Mouse (Mus musculus) ovary, postnatal 36 days (tissue): Measurements from ENCODE around the gene Grin2c.
A peak's percentile ranks its signal among the peaks of the same experiment; 100 is the strongest.

Source experiments
- DNase-seq: peaks from one replicate; pipeline ENCODE4 v3.0.0; 2022; ENCODE audit warnings: low spot score, mixed read lengths

The Grin2c gene

DNA sequence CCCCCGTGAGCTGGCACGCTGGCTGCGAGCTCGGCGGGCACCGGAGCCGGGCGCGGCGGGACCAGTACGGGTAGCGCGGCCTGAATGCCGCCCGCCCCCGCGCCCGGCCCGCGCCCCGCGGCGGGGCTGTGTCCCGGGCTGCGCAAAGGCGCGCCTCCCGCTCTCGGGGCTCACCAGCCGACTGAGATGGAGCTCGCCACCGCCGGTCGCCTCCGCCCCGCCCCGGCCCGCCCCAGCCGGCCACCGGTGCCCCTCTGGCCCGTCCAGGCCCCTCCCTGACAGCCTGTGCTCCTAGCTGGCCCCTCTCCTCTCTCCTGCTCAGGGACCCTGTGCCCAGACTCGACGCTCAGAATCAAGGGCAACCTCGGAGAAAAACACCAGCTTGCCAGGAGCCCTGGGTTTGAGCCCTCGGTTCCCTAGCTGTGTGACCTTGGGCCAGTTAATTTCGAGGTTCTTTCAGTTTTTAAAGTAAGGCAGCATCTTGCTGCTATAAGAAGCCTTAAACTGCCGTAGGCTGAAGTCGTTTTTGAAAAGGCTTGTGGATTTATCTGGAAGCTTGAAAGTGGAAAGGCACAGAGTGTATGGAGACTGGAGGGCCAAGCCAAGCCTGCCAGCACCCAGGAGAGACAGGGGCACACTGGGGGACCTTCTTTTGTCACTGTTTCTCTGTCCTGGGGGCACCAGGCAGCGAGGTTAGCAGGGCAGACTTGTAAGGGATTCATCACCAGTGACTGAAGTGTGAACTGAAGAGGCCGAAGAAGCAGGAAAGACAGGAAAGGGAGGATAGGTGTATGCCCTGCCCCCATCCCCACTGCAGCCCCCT lies at the start of gene Grin2c:
Gene Grin2c, minus strand, starts transcription at position 183 of the 823 bp plus-strand sequence.
- peak; percentile 42 for DNase-seq

DNA sequence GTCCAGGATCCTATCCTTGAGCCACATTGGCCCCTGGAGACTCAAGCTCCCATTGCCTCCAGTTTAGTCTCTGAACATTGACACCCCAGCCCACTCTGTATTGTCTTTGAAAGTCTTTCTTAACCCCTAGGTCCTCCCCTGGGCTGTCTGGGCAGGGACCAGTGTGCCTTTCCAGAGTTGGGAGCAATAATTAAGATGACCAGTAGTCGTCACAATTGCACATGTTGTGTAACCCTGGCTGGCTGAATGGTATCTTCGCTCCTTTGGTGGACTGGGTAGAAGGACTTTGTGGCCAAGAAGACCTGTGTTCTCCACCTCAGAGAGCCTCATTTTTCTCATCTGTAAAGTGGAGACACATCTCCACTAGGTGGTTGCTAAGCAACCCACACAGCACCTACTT lies 47.2 kb upstream of the Grin2c start:
- DNase-seq: no peak

DNA sequence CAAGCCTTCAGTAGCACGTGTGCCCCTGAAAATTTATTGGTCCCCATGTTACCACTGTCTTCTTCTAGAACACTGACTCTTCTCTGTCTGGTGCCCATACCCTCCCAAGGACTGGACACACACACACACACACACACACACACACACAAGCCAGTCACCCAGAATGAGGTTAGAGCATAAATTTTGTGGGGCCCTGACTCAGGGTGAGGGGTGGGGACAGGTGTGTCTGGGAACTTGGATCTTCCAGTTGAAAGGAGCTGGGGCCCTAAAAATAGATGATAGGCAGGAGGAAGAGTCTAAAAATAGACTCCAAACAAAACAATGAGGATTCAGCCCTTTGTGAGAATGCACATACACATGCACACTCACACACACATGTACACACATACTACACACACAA lies 41.7 kb upstream of the Grin2c start:
- no peak for DNase-seq

DNA sequence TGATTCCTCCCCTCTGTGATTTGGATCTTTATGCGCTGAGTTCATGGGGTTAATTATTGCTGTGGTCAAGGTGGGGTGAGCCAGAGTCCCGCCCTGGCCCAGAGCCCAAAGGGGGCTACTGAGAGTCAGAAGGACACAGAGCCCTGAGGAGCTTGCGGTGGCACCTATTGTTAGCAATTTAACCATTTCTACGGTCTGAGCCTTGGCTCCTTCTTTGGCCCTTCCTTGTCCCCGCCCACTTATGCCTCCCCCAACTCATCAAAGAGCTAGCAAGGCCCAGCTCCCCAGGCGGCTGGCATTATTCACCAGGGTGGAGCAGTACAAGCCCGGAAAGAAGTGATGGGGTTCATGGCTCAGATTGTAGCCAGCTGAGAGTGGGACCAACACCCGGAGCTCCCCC lies 39.8 kb upstream of the Grin2c start, which contains the start of gene Otop2:
Gene Otop2, plus strand, starts transcription at position 301 of the 400 bp plus-strand sequence.
- no peak for DNase-seq

DNA sequence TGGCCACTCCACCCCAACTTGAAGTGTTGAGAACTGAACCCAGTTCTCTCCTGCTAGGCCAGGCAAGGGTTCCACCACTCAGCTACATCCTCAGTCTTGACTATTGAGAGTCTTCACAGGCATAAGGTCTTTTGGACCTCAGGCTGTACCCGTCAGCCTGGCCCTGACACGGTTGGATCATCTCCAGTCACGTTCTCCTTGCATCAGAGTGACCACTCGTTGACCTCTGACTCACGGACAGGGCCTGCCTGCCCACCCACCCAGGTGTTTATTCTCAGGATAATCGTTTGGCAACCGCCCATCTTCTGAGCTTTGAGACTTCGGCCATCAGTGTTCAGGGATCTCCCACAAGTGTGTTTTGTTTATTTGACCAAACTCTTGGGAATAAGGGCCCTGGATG lies 36.1 kb upstream of the Grin2c start:
- DNase-seq: no peak

DNA sequence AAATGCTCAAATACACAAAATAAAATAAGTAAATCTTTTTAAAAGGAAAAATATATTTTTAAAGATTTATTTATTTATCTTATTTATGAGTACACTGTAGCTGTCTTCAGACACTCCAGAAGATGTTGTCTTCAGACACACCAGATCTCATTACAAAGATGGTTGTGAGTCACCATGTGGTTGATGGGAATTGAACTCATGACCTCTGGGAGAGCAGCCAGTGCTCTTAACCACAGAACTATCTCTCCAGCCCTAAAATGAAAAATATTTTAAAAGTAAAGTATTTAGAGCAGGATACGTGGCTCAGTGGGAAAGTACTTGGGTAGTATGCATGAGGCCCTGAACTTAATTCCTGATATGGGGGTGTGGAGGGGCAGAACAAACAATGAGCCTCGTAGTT lies 34.3 kb upstream of the Grin2c start:
- DNase-seq: no peak

DNA sequence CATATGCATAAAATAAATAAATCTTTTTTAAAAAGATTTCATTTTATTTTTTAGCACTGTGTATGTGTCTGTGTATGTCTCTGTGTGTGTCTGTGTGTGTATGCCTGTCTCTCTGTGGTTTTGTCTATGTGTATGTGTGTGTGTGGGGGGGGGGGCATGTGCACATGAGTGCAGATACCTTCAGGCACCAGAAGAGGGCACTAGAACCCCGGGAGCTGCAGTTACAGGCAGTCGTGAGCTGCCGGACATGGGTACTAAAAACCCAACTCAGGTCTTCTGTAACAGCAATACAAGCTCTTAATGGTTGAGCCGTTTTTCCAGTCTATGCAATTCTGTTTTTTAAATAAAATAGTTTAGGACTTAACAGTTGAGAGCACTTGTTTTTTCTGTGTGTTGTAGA lies 33.7 kb upstream of the Grin2c start:
- DNase-seq: no peak

DNA sequence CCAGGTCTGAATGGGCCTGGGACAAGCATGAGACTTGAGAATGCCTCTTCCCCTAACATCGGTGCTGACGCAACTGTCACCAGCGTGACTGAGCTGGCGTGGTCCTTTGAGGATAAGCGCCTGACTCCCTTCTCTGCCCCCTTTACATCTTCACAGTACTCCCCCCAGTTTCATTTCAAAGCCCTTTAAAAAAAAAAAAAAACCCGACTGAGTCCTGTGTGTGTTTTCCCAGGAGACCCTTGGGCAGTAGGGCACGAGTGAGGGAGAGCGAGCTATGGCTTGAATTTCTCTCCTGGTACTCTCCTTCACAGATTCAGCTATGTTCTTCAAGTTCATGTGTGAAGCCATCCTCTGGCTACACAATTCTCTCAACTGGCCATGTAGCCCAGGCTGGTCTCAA lies 31.1 kb upstream of the Grin2c start:
- DNase-seq: no peak

DNA sequence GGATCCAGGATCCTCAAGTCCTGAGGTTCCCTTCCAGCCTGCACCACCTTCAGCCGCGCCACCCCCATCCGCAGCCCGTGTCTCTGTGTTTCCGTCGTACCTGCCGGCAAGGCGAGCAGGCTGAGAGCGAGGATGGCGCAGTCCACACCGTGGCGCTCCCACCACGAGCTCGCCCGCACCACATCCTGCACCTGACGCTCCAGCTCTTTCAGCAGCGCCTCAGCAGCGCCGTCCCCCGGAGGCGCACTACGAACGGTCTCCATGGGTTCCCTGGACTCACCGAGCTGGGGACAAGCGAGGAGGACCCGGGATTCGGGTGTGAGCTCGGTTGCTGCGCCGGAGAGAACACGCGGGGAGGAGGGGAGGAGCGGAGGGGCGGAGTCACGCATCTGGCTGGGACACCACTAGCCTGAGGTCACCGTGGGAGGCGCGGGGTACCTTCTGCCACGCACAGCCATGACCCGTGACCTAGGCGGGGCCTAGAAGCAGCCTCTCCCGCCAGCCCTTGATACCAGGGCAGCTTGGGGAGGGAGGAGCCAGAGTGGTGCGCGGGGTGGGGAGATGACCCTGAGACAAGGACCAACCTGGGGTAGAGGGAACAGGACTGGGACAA lies 30.3 kb upstream of the Grin2c start, which contains the start of gene Fads6:
Gene Fads6, minus strand, starts transcription at position 450 of the 613 bp plus-strand sequence.
- DNase-seq: peak; percentile 74

DNA sequence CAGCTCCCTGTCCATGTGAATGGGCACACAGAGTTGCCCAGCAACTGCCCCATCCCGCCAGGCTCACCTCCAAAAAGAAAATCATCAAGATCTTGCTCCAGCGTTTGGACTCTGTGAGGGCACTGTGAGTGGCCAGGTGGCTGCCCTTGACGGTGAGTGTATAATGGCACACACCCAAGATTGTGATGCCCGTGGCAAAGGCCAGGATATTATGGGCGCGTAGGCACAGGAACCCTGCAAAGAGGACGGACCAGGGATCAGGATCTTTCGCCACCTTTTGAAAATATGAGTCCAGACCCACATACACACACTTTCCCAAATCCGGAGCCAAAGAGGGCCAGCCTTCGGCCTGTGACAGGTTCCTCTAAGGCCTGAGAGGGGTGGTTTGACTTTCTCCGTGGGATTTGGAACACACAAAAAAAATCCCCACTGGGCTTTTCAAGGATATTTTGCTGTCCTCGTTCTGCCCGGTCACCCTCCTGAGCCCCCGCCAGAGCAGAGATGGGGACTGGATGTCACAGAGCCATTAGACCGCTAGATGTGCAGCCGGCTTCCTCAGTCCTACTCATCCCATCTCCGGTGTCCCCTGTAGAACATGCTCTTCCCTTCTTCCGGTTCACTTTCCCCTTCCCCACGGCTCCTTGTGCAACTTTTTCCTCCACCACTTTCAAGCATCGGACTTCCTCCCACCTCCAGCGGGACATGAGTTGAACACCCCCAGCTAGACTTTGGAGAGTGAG lies 29.6 kb upstream of the Grin2c start:
- DNase-seq: no peak

DNA sequence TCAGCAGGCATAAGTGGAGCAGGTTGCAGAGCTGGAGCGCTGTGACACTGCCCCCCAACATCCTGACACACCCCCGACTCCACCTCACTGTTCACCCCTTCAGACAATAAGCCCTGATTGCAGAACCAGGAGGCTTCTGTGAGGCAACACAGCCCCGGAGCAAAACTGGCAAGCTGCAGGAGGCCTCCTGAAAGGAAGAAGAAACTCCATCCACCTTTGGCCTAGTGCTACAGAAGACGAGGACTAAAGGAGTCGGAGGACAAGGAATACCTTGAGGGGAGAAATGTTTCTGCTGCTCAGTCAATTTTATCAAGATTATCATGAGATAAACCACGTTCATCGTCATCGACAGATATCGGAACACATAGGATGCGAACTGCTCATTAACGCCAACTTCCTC lies 28.9 kb upstream of the Grin2c start:
- no peak for DNase-seq

DNA sequence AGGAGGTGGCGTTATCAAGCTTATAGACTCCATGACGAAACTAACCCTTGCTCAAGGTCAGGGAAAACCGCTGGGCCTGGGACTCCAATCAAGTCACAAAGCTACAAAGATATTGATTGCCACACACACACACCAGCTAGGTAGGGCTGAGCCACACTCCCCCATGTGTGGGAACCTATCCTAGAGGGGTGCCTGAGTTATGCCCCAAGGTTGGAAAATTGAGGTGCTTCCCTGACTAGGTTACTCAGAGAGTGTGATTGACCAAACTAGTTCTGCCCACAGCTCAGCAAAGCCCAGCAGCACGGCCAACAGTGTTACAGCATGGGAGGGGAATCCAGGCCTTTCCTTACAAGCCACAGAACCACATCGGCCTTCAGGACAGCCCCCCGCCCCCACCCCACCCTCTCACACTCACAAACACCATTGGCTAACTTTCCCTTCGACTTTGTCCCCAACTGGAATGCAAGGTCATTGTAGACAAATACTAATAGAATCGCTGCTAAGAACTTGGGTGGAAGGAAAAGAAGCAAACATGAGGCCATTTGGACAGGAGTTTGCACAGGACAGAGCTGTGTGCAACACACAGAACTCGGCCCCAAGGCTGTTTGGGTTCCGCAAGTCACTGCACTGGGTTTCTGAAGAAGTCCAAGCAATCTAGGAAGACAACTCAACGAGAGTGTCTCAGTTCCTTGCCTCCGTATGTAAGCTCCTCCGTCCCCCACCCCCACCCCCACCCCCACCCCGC lies 25.8 kb upstream of the Grin2c start:
- no peak for DNase-seq

DNA sequence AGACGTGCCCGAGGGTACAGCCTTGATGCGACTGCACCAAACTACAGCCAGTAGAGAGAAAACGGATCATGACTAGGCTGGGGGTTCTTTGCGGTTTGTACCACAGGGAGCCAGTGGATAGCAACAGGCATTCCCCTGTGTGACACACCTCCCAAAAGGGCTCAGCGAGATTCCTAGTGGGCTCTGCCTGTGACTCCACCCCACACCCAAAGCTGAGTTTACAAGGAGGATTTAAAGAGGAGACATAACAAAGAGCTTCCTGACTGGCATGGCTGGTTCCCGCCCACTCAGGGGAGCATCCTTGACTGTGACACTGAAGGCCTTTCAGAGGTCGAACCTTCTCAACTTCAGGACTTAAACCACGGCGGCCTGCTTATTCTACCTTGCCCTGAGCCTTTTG lies 24.5 kb upstream of the Grin2c start:
- peak; percentile 42 for DNase-seq

DNA sequence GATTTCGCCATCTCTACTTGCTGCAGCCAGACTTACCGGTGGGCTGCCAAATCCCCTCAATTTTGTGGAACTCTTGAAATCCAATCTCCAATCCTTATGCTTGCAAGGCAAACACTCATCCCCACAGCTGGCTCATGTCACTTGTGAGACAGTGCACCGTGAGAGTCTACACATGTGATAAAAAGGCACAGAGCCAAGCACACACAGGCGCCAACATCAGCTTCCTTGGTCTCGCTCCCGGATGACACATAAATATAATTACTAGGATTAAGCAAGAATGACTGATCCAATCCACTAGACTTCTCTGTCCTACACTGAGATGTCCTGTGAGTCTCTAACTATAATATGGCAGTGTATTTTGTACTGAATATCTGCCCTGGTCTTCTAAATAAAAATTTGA lies 23.9 kb upstream of the Grin2c start:
- DNase-seq: peak; percentile 62

DNA sequence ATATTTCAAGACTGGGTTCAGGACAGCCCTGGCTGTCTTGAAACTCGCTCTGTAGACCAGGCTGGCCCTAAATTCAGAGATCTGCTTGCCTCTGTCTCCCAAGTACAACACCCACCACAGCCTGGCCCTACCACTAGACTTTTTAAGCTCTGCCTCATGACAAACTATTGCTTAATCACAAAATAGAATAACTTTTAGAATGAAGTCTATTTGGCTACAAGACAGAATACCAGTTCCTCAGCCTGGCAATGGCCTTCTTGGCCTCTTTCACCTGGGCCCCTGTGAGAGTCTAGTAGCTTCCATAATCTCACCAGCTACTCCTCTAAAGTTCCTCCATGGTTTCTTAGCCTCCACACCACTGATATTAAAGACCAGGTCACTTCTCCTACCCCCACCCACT lies 23.3 kb upstream of the Grin2c start:
- no peak for DNase-seq

DNA sequence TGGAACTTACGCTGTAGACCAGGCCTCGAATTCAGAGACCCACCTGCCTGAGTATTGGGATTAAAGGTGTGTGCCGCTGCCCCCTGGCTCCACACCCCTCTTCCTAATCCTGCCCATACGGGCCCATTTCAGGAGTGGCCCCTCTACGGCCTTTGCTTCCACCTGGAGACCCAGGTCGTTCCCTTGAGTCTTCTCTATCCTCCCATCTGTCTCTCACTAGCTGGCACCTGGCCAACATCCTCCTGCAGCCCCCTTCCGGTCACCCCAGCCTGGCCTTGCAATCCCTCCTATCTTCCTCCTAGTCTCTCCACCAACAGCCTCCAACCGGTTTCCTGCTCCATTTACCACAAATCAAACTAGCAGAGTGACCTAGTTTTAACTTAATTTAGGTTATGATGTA lies 22.8 kb upstream of the Grin2c start:
- no peak for DNase-seq

DNA sequence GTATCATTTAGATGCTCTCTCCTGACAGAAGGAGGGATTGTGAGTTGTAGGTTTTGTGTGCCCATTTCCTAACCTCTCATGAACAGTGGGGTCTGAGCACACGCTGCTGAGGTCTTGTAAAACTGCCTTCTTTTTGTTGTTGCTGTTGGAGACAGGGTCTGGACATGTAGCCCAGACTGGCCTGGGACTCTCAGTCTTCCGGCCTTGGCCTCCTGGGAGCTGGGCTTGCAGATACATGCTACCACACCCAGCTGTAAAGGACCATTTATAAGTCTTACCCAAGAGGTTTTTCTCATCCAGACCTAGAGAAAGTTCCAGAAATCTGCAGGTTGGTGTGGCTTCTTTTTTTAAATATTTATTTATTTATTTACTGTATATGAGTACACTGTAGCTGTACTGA lies 21.3 kb upstream of the Grin2c start:
- DNase-seq: no peak

DNA sequence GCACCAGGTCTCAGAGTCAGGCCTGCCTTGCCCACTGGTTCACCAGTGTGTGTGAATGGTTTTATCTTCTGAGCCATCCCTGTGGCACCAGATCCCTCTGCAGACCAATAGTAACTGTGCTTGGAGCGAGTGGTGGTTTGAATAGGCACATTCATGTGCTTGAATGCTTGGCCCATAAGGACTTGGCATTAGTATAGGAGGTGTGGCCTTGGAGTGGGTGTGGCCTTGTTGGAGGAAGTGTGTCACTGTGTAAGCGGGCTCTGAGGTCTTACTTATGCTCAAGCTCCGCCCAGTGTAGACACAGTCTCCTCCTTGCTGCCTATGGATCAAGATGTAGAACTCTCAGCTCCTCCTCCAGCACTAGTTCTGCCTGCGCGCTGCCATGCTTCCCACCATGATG lies 20.3 kb upstream of the Grin2c start:
- peak; percentile 3 for DNase-seq

DNA sequence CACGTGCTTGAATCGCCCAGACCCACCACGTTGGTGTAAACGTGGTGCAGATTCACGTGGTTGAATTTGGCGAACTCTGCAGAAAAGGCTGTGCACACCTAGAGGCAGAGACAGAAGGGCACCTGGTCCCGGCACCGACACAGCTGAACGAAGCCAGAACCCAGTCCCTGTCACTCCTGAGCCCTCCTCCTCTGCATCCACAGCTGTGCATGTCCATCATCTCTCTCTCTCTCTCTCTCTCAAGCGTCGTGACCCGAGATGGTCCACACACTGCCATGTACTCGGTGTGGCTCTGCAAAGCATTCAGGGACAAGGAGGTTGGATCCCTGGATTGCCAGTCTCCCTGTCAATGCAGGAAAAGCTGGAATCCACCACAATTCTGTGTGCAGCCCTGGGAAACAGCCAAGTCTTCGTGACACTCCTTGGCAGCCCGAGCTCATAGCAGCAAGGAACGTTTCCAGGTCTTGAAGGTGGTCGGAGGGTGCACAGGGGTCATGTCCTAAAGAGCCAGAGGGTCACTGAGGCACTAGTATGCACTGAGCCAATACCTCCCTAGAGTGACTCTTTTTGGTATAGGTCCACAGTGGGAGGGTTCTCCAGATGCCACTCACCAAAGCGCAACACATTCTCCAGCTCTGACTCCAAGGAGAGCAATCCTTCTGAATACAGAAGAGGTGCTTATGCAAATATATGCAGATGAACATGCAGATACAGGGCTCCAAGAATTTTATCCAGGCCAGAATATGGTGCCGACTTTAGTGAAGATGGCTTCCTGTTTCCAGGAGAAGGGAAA lies 19.4 kb upstream of the Grin2c start:
- peak; percentile 2 for DNase-seq

DNA sequence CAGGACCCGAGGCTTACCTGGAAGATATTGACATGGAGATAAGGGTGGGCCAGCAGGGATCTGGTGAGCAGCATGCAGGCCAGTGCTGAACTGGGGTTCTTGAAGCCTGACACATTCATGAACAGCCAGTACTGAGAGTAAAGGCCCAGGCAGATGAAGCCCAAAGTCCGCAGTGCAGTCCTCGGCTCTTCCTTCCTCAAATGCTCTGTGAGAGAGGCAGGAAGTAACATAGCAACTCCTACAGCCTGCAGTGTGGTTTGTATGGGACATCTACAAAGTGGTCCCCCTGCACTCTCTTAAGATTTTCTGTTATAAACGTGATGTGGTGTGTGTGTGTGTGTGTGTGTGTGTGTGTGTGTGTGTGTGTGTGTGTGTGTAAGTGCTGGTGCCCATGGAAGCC lies 18.2 kb upstream of the Grin2c start:
- peak; percentile 2 for DNase-seq

DNA sequence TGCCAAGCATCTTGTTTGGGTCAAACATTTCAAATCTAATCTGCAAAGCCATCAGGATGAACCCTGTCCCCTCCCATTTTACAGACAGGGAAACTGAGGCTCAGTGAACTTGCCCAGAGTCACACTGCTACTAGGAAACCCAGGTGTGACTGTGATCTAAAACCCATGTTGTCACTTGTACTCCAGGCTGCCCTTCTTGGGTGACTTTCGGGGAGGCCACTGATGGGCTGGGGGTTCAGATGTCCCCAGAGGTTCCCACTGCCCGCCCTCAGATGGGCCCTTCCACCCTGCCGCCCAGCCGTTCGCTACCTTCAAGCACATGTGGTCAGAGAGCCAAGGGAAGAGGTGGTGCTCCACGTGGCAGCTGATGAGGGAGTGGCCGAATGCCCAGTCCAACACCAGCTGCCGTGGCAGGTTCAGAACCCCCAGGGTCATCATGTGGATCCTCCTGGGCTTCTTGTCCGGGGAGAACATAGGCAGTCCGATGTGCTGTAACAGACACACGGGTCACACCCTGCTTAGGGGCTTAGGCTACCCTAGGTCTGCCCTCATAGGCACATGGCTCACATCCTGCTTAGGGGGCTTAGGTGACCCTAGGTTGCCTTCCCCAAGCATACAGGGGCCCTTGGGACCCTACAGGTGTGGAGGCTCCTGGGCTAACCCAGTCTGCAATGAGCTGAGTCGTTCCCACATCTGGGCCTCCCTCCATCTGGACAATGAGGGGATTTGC lies 17.0 kb upstream of the Grin2c start:
- peak; percentile 4 for DNase-seq
